Comparison of ENCODE assay signal across 25 mouse cellular contexts in the genomic region with DNA sequence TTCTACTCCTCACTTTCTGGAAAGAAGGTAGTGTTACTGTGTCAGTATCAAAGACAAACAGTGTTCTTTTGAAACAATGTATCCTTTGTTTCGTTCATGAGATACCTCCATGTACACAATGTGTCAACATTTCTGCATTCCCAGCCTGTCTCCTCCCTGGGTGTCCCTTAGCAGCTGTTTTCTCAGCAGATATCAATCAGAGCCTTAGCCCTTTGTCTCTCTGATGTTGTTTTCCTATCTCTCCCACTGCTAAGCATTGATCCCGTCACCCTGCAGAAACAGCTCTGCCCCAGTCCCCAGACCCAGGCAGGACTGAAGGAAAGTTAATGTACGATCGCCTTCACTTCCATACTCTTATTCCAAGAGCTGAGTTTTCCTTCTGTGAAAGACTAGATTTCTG. TPM values are rescaled to one million over a fixed set of nuclear protein-coding genes. Genes with fewer than 3 reads are reported as not detected.
DNase-seq lines count a peak whose midpoint lies in the region; ATAC-seq and TF ChIP-seq lines count a peak whose summit lies in the region.
"Had no signal": no experiment of that assay in that cellular context is flagged by ENCODE, and none has a peak within 500 bp of the region (broad histone marks: within the 10 kb centered on the region; RNA-seq: fewer than 3 reads in every experiment).

No protein-coding gene starts in this region.

- TF ChIP-seq CTCF in brain, embryonic 14.5 days (IDR thresholded peaks at IDR 0.05; ENCODE audit: borderline replicate concordance, extremely low read depth, insufficient read depth, insufficient read length), result no peak
- no peak for TF ChIP-seq CTCF in midbrain, postnatal 0 days (IDR thresholded peaks at IDR 0.05)

- DNase-seq in forebrain, embryonic 14.5 days (ENCODE audit: low spot score), result no peak
- no peak for DNase-seq in forebrain, embryonic 10.5 days (ENCODE audit: extremely low spot score, low spot score)
- peak; percentile 26 for DNase-seq in brain, embryonic 14.5 days (ENCODE audit: low read depth)
- DNase-seq in hindbrain, embryonic 14.5 days (ENCODE audit: low spot score), result no peak
- DNase-seq in midbrain, postnatal 0 days (ENCODE audit: low spot score), result no peak
- DNase-seq in limb, embryonic 10.5 days (ENCODE audit: low spot score), result no peak
- no peak for DNase-seq in gastrocnemius, adult 8-10 months (ENCODE audit: low spot score in 2 of 2)
- DNase-seq: adrenal gland, postnatal 36 days; cerebellum, adult 8-10 months; gastrocnemius, postnatal 14 days; heart, adult 18-20 months; heart, postnatal 4 days; kidney, postnatal 36 days; lung, adult 2 months; lung, postnatal 4 days; thymus, postnatal 36 days had no signal

- 41% methylated on average over 4 of the region's 4 CpGs for WGBS in forebrain, embryonic 14.5 days
- 47% methylated on average over 4 of the region's 4 CpGs for WGBS in forebrain, embryonic 10.5 days
- 23% methylated on average over 4 of the region's 4 CpGs for WGBS in hindbrain, embryonic 14.5 days
- 47% methylated on average over 4 of the region's 4 CpGs for WGBS in midbrain, postnatal 0 days
- WGBS in limb, embryonic 10.5 days, result 53% methylated on average over 4 of the region's 4 CpGs

- TF ChIP-seq POLR2A in brain, embryonic 14.5 days (IDR thresholded peaks at IDR 0.05; ENCODE audit: borderline replicate concordance, extremely low read depth, insufficient read depth, insufficient read length, poor library complexity, severe bottlenecking), result no peak

- H3K4me1 ChIP-seq in forebrain, embryonic 14.5 days (ENCODE audit: control insufficient read depth, insufficient read depth, low read length), result peaks cover 15% of the 10 kb centered on the region
- peaks cover 13% of the 10 kb centered on the region for H3K4me1 ChIP-seq in forebrain, embryonic 10.5 days
- H3K4me1 ChIP-seq in hindbrain, embryonic 14.5 days (replicated peaks; ENCODE audit: control insufficient read depth, insufficient read depth, low read length), result peaks cover 24% of the 10 kb centered on the region
- 0 out of 2 replicates have a peak, but pooled peaks cover 9% of the 10 kb centered on the region for H3K4me1 ChIP-seq in midbrain, postnatal 0 days (ENCODE audit: insufficient read depth, low read length)
- no peaks in the 10 kb centered on the region for H3K4me1 ChIP-seq in limb, embryonic 10.5 days
- H3K4me1 ChIP-seq: heart, embryonic 15.5 days; limb, embryonic 12.5 days; liver, embryonic 12.5 days had no signal

- no peak overlapping the region for H3K27ac ChIP-seq in forebrain, embryonic 14.5 days (ENCODE audit: low read depth, low read length)
- no peak overlapping the region for H3K27ac ChIP-seq in forebrain, embryonic 10.5 days
- peak overlapping the region; percentile 6; the same call in 1 of the 2 replicates for H3K27ac ChIP-seq in hindbrain, embryonic 14.5 days
- H3K27ac ChIP-seq in midbrain, postnatal 0 days (ENCODE audit: low read depth, low read length), result no peak overlapping the region
- H3K27ac ChIP-seq in limb, embryonic 10.5 days, result no peak overlapping the region
- H3K27ac ChIP-seq: heart, embryonic 15.5 days; left cerebral cortex, adult 2 months; limb, embryonic 12.5 days; liver, embryonic 12.5 days; midbrain, embryonic 12.5 days had no signal

- H3K36me3 ChIP-seq in forebrain, embryonic 14.5 days (ENCODE audit: control insufficient read depth, insufficient read depth, low read length), result no peaks in the 10 kb centered on the region
- no peaks in the 10 kb centered on the region for H3K36me3 ChIP-seq in forebrain, embryonic 10.5 days (replicated peaks)
- H3K36me3 ChIP-seq in hindbrain, embryonic 14.5 days (replicated peaks; ENCODE audit: control insufficient read depth, insufficient read depth), result no peaks in the 10 kb centered on the region
- no peaks in the 10 kb centered on the region for H3K36me3 ChIP-seq in midbrain, postnatal 0 days (ENCODE audit: insufficient read depth, low read length)
- no peaks in the 10 kb centered on the region for H3K36me3 ChIP-seq in limb, embryonic 10.5 days
- H3K36me3 ChIP-seq: heart, embryonic 15.5 days; limb, embryonic 12.5 days; liver, embryonic 12.5 days; midbrain, embryonic 12.5 days had no signal

- no peak overlapping the region for H3K9ac ChIP-seq in forebrain, embryonic 14.5 days (ENCODE audit: low read length)
- no peak overlapping the region for H3K9ac ChIP-seq in hindbrain, embryonic 14.5 days
- H3K9ac ChIP-seq in midbrain, postnatal 0 days (replicated peaks; ENCODE audit: low read length, poor library complexity, severe bottlenecking), result no peak overlapping the region
- H3K9ac ChIP-seq: heart, embryonic 15.5 days; limb, embryonic 12.5 days; liver, embryonic 12.5 days; midbrain, embryonic 12.5 days had no signal

- no peaks in the 10 kb centered on the region for H3K9me3 ChIP-seq in forebrain, embryonic 14.5 days (replicated peaks; ENCODE audit: control insufficient read depth, low read length)
- no peaks in the 10 kb centered on the region for H3K9me3 ChIP-seq in forebrain, embryonic 10.5 days
- no peaks in the 10 kb centered on the region for H3K9me3 ChIP-seq in hindbrain, embryonic 14.5 days (ENCODE audit: control insufficient read depth, low read length)
- no peaks in the 10 kb centered on the region for H3K9me3 ChIP-seq in midbrain, postnatal 0 days (ENCODE audit: low read length)
- no peaks in the 10 kb centered on the region for H3K9me3 ChIP-seq in limb, embryonic 10.5 days (replicated peaks)
- H3K9me3 ChIP-seq: heart, embryonic 15.5 days; limb, embryonic 12.5 days; liver, embryonic 12.5 days; midbrain, embryonic 12.5 days had no signal

- H3K27me3 ChIP-seq in forebrain, embryonic 14.5 days (replicated peaks; ENCODE audit: control insufficient read depth, insufficient read depth, low read length), result no peaks in the 10 kb centered on the region
- H3K27me3 ChIP-seq in forebrain, embryonic 10.5 days (ENCODE audit: poor library complexity, severe bottlenecking), result no peaks in the 10 kb centered on the region
- no peaks in the 10 kb centered on the region for H3K27me3 ChIP-seq in hindbrain, embryonic 14.5 days (ENCODE audit: control insufficient read depth, insufficient read depth, low read length)
- H3K27me3 ChIP-seq in midbrain, postnatal 0 days (ENCODE audit: insufficient read depth, low read length), result no peaks in the 10 kb centered on the region
- H3K27me3 ChIP-seq in limb, embryonic 10.5 days (ENCODE audit: low read depth, poor library complexity, severe bottlenecking), result no peaks in the 10 kb centered on the region
- H3K27me3 ChIP-seq: CH12.LX; heart, embryonic 15.5 days; limb, embryonic 12.5 days; liver, embryonic 12.5 days; midbrain, embryonic 12.5 days had no signal

- H3K4me3 ChIP-seq in forebrain, embryonic 14.5 days (ENCODE audit: low read depth, low read length), result no peak overlapping the region
- no peak overlapping the region for H3K4me3 ChIP-seq in forebrain, embryonic 10.5 days
- no peak overlapping the region for H3K4me3 ChIP-seq in hindbrain, embryonic 14.5 days (replicated peaks; ENCODE audit: low read length)
- H3K4me3 ChIP-seq in midbrain, postnatal 0 days (ENCODE audit: low read depth, low read length), result no peak overlapping the region
- no peak overlapping the region for H3K4me3 ChIP-seq in limb, embryonic 10.5 days
- H3K4me3 ChIP-seq: heart, embryonic 15.5 days; left cerebral cortex, adult 2 months; limb, embryonic 12.5 days; liver, embryonic 12.5 days; midbrain, embryonic 12.5 days had no signal

- H3K4me2 ChIP-seq in forebrain, embryonic 14.5 days (ENCODE audit: low read length), result no peak overlapping the region
- 0 out of 2 replicates have a peak overlapping the region, but pooled peaks have one; percentile 1 for H3K4me2 ChIP-seq in hindbrain, embryonic 14.5 days (replicated peaks)
- peak overlapping the region; percentile 0; the same call in 1 of the 2 replicates for H3K4me2 ChIP-seq in midbrain, postnatal 0 days (ENCODE audit: low read depth, low read length, poor library complexity, severe bottlenecking)
- H3K4me2 ChIP-seq: heart, embryonic 15.5 days; limb, embryonic 12.5 days; liver, embryonic 12.5 days; midbrain, embryonic 12.5 days had no signal

- ATAC-seq in forebrain, embryonic 14.5 days, result peak; percentile 30; the same call in 1 of the 2 replicates
- peak; percentile 51; the same call in 1 of the 2 replicates for ATAC-seq in hindbrain, embryonic 14.5 days (ENCODE audit: low FRiP score)
- no peak for ATAC-seq in midbrain, postnatal 0 days (ENCODE audit: low FRiP score)
- ATAC-seq: intestine, embryonic 16.5 days; liver, embryonic 12.5 days had no signal

RNA-seq across cellular contexts. Expression of gene Ctnna2, which starts 9.7 kb away (rescaled TPM):
- 89.0 and 99.8 TPM in 2 replicates for polyA plus RNA-seq in forebrain, embryonic 14.5 days (2014; fragmentation: Nextera tagmentation; extraction: Ambion mirVana)
- 12.8 and 16.1 TPM in 2 replicates for polyA plus RNA-seq in forebrain, embryonic 10.5 days (2016; fragmentation: Nextera tagmentation; extraction: Ambion mirVana)
- polyA plus RNA-seq in brain, embryonic 14.5 days (2012; rRNA removed), result 126 and 150 TPM in 2 replicates
- polyA plus RNA-seq in hindbrain, embryonic 14.5 days (2014; fragmentation: Nextera tagmentation; extraction: Ambion mirVana), result 122 and 134 TPM in 2 replicates
- 208 and 258 TPM in 2 replicates for total RNA-seq in midbrain, postnatal 0 days (2014; rRNA removed)
- polyA plus RNA-seq in midbrain, postnatal 0 days (2015; fragmentation: Nextera tagmentation; extraction: Ambion mirVana), result 105 and 108 TPM in 2 replicates
- 0.90 and 1.7 TPM in 2 replicates for polyA plus RNA-seq in limb, embryonic 10.5 days (2016; fragmentation: Nextera tagmentation; extraction: Ambion mirVana)
- under 1 TPM in 2 of 4 experiments, not detected in 2; 0.10 to 0.18 TPM for total RNA-seq in gastrocnemius, adult 8-10 months (2022)
- total RNA-seq: CH12.LX; common myeloid progenitor, adult 5-6 weeks; heart, adult 18-20 months; MEL had no signal
